Mouse (Mus musculus) forebrain, embryonic 13.5 days (tissue): ENCODE results near the gene Dnah9. TPM values are rescaled to one million over a fixed set of nuclear protein-coding genes. Genes with fewer than 3 reads are reported as not detected.
A peak's percentile ranks its signal among the peaks of the same experiment; 100 is the strongest.

Source experiments
- ATAC-seq: fragments of 200-750 bp; cut with Nextera tagmentation; 2 replicates; pipeline ENCODE4 v1.8.0; 2017
- H3K27ac ChIP-seq: fragments of 300-500 bp; sonication (generic); 2 replicates; pipeline ENCODE4 v1.5.1; 2015; ENCODE audit warnings: inconsistent platforms, mild to moderate bottlenecking, moderate library complexity
- H3K27me3 ChIP-seq: fragments of 300-500 bp; sonication (generic); 2 replicates; pipeline ENCODE4 v1.6.1; 2015; ENCODE audit warnings: mild to moderate bottlenecking, inconsistent platforms
- H3K36me3 ChIP-seq: fragments of 300-500 bp; sonication (generic); 2 replicates; pipeline ENCODE4 v1.6.1; 2015; ENCODE audit warnings: mild to moderate bottlenecking, inconsistent platforms; ENCODE audit not compliant: poor library complexity, severe bottlenecking
- H3K4me1 ChIP-seq: fragments of 300-500 bp; sonication (generic); 2 replicates; pipeline ENCODE4 v1.6.1; 2015; ENCODE audit warnings: inconsistent platforms
- H3K4me2 ChIP-seq: fragments of 300-500 bp; sonication (generic); 2 replicates; pipeline ENCODE4 v1.6.1; 2015; ENCODE audit warnings: inconsistent platforms, mild to moderate bottlenecking, moderate library complexity
- H3K4me3 ChIP-seq: fragments of 300-500 bp; sonication (generic); 2 replicates; pipeline ENCODE4 v1.5.1; 2015; ENCODE audit warnings: mild to moderate bottlenecking, inconsistent platforms
- H3K9ac ChIP-seq: fragments of 300-500 bp; sonication (generic); 2 replicates; pipeline ENCODE4 v1.6.1; 2015; ENCODE audit warnings: mild to moderate bottlenecking, inconsistent platforms
- H3K9me3 ChIP-seq: fragments of 300-500 bp; sonication (generic); replicated peaks from 2 replicates; pipeline ENCODE4 v1.6.1; 2016; ENCODE audit warnings: inconsistent platforms
- WGBS: fragments of 180-500 bp; shearing (Covaris S2); methylation state at CpG from one replicate; pipeline ENCODE4 v1.1.7; 2015; 5-methylcytosine and 5-hydroxymethylcytosine counted together
- polyA plus RNA-seq: library from polyadenylated mRNA; unstranded; fragments of >200 nt; fragmentation: Nextera tagmentation; extraction: Ambion mirVana; gene quantifications from 2 replicates; pipeline ENCODE4 v1.2.1, GENCODE M21; 2015

The Dnah9 gene
- polyA plus RNA-seq, 1 experiment from 2014 or later = 1.0 TPM

DNA sequence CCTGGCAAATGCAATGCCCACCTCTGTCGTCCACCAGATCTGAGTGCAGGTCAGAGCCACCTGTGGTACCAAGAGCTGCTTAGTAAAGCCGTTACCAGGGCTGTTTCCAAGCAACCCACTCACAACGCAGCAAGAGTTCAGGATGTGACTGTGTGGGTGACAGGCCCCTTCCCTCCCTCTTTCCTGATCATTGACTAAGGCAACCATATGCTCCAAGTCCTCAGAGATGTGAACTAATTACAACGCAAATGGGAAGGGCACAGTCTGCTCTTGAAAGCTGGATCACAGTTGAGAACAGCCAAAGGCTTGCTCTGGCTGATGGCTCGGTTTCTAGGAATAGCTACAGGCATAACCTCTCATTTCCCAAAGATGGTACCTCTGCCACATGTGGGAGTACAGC is 95.4 kb downstream of the Dnah9 start:
- Histone ChIP-seq H3K4me3 (no peak overlapping the region), H3K9ac (no peak overlapping the region), H3K4me1 (no peaks in the 10 kb centered on the region), H3K36me3 (no peaks in the 10 kb centered on the region), H3K9me3 (no peaks in the 10 kb centered on the region), H3K27ac (no peak overlapping the region), H3K4me2 (no peak overlapping the region), H3K27me3 (no peaks in the 10 kb centered on the region)
- no peak for ATAC-seq
- 76% methylated on average over 5 of the region's 5 CpGs for WGBS

DNA sequence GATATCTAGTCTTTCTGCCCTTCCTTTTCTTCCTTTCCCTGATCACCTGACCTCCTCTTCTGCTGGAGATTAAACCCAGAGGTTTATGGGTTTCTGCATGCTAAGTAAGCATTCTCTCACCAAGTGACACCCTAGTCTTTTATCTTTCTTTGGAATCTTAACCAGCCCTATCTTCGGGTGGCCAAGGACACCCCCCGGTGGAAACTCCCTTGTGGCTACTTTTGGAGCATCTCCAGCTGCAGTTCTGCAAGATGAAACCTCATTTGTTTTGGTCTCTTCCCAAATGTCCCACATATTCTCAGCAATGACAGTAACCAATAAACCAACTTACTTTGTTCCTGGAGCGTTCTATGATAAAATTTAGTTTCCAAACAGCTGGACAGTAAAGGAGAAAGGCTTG is 109.4 kb downstream of the Dnah9 start:
- Histone ChIP-seq H3K9ac (no peak overlapping the region), H3K4me1 (0 out of 2 replicates have a peak, but pooled peaks cover 10% of the 10 kb centered on the region), H3K27ac (no peak overlapping the region), H3K36me3 (no peaks in the 10 kb centered on the region), H3K9me3 (peaks cover 9% of the 10 kb centered on the region; the same call in 1 of the 2 replicates), H3K4me3 (no peak overlapping the region), H3K27me3 (no peaks in the 10 kb centered on the region), H3K4me2 (no peak overlapping the region)
- ATAC-seq = no peak
- 78% methylated on average over 3 of the region's 3 CpGs for WGBS

DNA sequence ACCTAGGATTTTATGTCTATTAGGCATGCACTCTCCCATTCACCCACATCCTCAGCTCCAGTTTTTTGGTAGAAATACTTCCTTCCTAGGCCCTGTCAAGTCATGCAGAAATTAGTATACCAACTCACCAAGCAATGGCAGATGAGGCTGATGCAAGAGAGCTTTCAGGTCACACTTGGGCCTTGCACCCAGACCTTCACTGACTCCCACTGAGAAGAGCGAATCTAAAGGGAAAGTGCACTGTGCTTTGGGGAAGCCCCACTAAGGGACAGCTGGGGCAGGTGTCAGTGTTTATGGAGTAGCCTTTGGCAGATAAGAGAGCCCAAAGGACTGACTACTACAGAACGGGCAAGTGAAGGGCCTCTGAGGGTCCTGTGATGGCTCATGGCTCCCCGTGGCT is 117.1 kb downstream of the Dnah9 start:
- Histone ChIP-seq H3K36me3 (no peaks in the 10 kb centered on the region), H3K4me2 (no peak overlapping the region), H3K9ac (no peak overlapping the region), H3K27ac (no peak overlapping the region), H3K9me3 (no peaks in the 10 kb centered on the region), H3K4me1 (peaks cover 35% of the 10 kb centered on the region), H3K27me3 (no peaks in the 10 kb centered on the region), H3K4me3 (no peak overlapping the region)
- 88% methylated on average over 3 of the region's 3 CpGs for WGBS
- no peak for ATAC-seq

DNA sequence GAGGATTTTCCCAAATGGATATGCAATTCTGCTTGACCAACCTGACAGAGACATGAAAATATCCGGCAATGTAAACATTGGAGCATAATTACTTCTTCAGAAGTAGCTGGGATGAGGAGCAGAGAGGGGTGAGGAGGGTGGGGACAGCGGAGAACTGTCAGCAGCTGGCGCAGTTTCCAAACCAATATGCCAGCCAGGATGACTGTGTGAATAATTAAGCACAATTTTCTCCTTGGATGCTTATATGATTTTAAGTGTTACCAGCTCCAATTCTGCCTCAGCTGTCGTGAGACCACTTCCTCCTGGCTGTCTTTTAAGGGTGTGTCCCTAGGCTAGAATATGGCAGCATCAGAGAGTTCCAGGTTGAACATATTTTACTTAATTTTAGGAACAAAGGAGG is 119.2 kb downstream of the Dnah9 start:
- Histone ChIP-seq H3K9me3 (no peaks in the 10 kb centered on the region), H3K9ac (no peak overlapping the region), H3K27ac (no peak overlapping the region), H3K4me2 (no peak overlapping the region), H3K4me1 (peaks cover 40% of the 10 kb centered on the region), H3K4me3 (no peak overlapping the region), H3K36me3 (no peaks in the 10 kb centered on the region), H3K27me3 (no peaks in the 10 kb centered on the region)
- 56% methylated on average over 4 of the region's 4 CpGs for WGBS
- 0 out of 2 replicates have a peak, but pooled peaks have one; percentile 9 for ATAC-seq

DNA sequence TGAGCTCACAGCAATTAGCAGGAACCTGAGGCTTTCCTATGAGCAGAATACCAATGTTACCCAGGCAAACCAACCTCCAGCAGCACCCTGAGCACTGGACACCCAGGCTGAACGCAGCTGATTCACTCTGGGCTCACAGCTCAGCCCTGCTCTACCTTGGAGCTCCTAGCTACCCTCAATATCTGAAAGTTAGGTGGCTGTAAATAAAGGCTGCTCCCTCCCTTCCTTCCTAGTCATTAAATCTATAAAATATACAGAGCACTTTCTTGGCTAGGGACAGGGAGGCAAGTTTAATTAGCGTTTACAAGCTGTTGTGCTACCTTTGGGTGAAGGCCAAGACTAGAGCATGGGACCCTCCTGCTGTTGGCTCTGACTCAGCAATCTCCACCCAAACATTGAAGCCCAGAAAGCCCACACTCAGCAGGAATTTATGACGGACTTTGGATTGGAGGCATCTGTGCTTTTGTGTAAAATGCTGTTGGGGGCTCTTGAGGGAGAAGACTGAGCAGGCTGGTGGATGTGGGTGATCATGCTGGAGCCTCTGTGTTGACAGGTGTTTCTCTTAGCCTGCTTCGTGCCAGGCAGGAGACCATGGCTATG is 121.7 kb downstream of the Dnah9 start:
- H3K36me3 ChIP-seq = no peaks in the 10 kb centered on the region
- 43% methylated on average over 4 of the region's 4 CpGs for WGBS
- H3K9me3 ChIP-seq = no peaks in the 10 kb centered on the region
- no peak overlapping the region for H3K4me2 ChIP-seq
- ATAC-seq = peak; percentile 86
- peak overlapping the region; percentile 76 for H3K27ac ChIP-seq
- H3K4me3 ChIP-seq = no peak overlapping the region
- peaks cover 40% of the 10 kb centered on the region for H3K4me1 ChIP-seq
- no peaks in the 10 kb centered on the region for H3K27me3 ChIP-seq
- no peak overlapping the region for H3K9ac ChIP-seq

DNA sequence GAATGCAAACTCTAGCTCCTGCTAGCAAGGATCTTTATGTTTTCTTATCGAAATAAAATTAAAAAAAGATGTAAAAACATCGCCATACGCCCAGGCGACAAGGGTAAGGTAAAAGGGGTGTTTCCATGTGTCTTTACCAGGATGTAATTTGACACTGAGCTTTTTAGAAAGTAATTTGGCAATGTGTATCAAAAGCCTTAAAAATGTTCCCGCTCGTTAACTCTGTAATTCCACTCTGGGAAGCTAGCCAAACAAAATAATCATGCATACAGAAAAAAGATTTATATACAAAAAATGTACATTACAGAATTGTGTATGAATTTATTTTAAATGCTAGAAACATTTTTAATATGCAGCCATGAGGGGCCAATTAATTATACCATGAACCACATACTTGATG is 124.7 kb downstream of the Dnah9 start:
- ATAC-seq = no peak
- Histone ChIP-seq H3K27ac (no peak overlapping the region), H3K36me3 (no peaks in the 10 kb centered on the region), H3K27me3 (no peaks in the 10 kb centered on the region), H3K4me2 (no peak overlapping the region), H3K4me1 (peaks cover 31% of the 10 kb centered on the region), H3K9me3 (no peaks in the 10 kb centered on the region), H3K4me3 (no peak overlapping the region), H3K9ac (no peak overlapping the region)
- 30% methylated on average over 6 of the region's 6 CpGs for WGBS

DNA sequence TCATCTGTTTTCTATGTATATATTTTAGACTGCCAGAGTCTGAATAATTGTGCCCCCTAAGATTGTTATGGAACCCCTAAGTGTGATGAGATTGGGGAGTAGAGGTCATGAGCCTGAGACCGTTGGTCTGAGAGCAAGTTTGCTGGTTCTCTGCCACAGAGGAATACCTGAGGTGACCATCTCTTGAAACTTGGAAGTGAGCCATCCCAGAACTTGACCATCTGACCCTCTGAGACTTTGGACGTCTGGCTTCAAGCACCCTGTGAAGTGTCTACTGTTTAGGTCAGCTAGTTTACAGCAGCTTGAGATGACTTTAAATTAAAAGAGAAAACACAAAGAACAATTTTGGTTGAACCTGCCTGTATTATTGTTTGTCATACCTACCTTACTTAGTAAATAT is 125.8 kb downstream of the Dnah9 start:
- no peak for ATAC-seq
- H3K9me3 ChIP-seq = no peaks in the 10 kb centered on the region
- no peaks in the 10 kb centered on the region for H3K27me3 ChIP-seq
- H3K4me1 ChIP-seq = peaks cover 23% of the 10 kb centered on the region
- H3K4me2 ChIP-seq = no peak overlapping the region
- no peak overlapping the region for H3K27ac ChIP-seq
- WGBS = 78% methylated on average over 2 of the region's 2 CpGs
- no peak overlapping the region for H3K9ac ChIP-seq
- no peaks in the 10 kb centered on the region for H3K36me3 ChIP-seq
- H3K4me3 ChIP-seq = no peak overlapping the region

DNA sequence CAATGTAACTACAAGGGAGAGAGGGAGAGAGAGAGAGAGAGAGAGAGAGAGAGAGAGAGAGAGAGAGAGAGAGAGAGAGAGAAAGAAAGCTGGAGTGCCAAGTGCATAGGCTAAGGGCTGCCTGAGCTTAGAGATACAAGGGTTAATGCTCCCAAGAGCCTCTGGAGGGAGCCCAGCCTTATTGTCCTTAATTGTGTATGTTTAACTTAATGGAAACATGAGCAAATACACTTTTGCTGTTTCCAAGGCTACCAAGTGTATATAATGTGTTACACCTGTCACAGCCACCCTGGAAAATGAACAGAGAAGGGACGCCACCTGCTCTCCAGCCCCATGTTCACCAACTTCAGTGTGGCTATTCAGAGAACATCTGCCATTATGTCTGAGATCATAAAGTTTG is 142.6 kb downstream of the Dnah9 start:
- Histone ChIP-seq H3K9ac (no peak overlapping the region), H3K9me3 (no peaks in the 10 kb centered on the region), H3K4me1 (peaks cover 13% of the 10 kb centered on the region), H3K27me3 (no peaks in the 10 kb centered on the region), H3K4me2 (no peak overlapping the region), H3K27ac (no peak overlapping the region), H3K4me3 (no peak overlapping the region), H3K36me3 (no peaks in the 10 kb centered on the region)
- WGBS = 45% methylated on average over 1 of the region's 1 CpGs
- ATAC-seq = no peak

DNA sequence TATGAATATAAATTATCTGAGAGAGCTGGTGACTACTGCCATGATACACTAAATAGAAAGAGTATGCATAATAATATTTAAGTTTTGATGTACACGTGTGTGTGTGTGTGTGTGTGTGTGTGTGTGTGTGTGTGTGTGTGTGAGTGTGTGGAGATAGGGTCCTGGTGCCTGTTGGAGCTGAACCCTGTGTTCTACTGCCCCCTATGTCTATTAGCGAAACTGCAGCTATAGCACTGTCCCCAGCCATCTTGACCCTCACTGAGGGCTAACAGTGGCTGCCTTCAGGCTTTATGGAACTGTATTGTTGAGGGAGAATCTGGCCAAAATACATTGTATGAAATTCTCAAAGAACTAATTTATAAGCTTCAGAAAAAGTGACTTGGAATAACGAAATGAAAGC is 192.5 kb downstream of the Dnah9 start:
- Histone ChIP-seq H3K4me1 (no peaks in the 10 kb centered on the region), H3K36me3 (no peaks in the 10 kb centered on the region), H3K4me3 (no peak overlapping the region), H3K27me3 (no peaks in the 10 kb centered on the region), H3K9me3 (no peaks in the 10 kb centered on the region), H3K4me2 (no peak overlapping the region), H3K9ac (no peak overlapping the region), H3K27ac (no peak overlapping the region)
- 64% methylated on average over 3 of the region's 3 CpGs for WGBS
- no peak for ATAC-seq

DNA sequence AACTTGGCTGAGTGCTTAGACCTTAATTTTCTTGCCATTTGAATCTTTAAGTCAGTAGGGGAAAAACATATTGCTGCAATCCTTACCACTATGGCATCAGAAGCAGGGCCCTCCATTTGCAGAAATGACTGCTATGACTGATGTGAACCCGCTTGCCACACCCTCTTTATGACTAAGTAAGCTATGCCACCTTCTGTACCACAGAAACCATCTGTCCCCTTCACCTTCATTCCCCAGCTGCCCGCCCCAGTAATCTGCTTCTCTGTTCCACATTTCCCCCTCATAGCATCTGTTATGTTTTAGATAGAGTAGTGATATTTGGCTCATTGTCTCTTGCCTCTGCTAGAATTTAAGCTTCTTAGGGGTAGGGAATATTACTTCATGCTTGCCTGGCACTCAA is 237.6 kb downstream of the Dnah9 start:
- WGBS = 74% methylated on average over 2 of the region's 2 CpGs
- H3K4me3 ChIP-seq = no peak overlapping the region
- no peak overlapping the region for H3K9ac ChIP-seq
- no peaks in the 10 kb centered on the region for H3K27me3 ChIP-seq
- no peaks in the 10 kb centered on the region for H3K9me3 ChIP-seq
- no peak overlapping the region for H3K27ac ChIP-seq
- no peaks in the 10 kb centered on the region for H3K4me1 ChIP-seq
- ATAC-seq = peak; percentile 48; the same call in 1 of the 2 replicates
- no peak overlapping the region for H3K4me2 ChIP-seq
- H3K36me3 ChIP-seq = no peaks in the 10 kb centered on the region

DNA sequence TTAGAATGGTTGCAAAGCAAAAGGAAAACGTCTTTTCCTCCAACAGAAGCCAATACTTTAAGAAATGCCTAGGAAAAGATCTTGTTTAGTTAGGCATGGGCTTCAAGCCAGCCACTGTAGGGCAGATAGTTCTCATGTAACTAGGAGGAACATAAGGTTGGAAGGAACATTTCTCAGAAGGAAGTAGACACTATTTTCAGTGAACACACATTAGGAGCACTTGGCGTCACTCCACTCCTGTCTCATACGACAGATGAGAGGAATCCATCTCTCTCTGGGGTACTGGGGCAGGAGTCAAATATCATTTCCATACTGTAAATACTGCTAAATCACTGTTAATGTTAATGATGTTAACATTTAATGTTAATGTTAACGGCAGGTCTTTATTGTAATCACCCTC is 238.0 kb downstream of the Dnah9 start:
- no peak for ATAC-seq
- Histone ChIP-seq H3K4me3 (no peak overlapping the region), H3K4me2 (no peak overlapping the region), H3K27me3 (no peaks in the 10 kb centered on the region), H3K4me1 (no peaks in the 10 kb centered on the region), H3K9me3 (no peaks in the 10 kb centered on the region), H3K36me3 (no peaks in the 10 kb centered on the region), H3K9ac (no peak overlapping the region), H3K27ac (no peak overlapping the region)
- 76% methylated on average over 4 of the region's 4 CpGs for WGBS

DNA sequence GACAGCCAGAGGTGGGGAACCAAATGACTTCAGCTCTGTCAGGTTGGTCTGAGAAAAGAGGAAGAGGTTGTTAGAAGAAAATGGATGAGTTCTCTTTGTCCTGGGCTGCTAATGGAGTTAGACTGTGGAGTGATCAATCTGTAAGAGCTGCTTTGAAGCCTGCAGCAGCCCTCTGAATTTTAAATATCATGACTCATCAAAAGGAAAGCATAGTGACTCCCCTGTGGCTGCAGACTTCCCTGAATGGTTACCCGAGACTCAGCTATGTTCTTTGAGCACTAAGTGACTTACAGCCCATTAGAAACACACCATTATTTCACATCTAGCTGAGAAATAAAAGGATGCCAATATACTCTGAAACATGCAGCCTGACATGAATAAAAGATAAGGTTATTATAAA is 240.4 kb downstream of the Dnah9 start:
- H3K4me2 ChIP-seq = no peak overlapping the region
- H3K36me3 ChIP-seq = no peaks in the 10 kb centered on the region
- no peak overlapping the region for H3K27ac ChIP-seq
- H3K4me1 ChIP-seq = no peaks in the 10 kb centered on the region
- 25% methylated on average over 1 of the region's 1 CpGs for WGBS
- 0 out of 2 replicates have a peak, but pooled peaks have one; percentile 45 for ATAC-seq
- H3K27me3 ChIP-seq = no peaks in the 10 kb centered on the region
- no peak overlapping the region for H3K4me3 ChIP-seq
- H3K9ac ChIP-seq = no peak overlapping the region
- H3K9me3 ChIP-seq = no peaks in the 10 kb centered on the region

DNA sequence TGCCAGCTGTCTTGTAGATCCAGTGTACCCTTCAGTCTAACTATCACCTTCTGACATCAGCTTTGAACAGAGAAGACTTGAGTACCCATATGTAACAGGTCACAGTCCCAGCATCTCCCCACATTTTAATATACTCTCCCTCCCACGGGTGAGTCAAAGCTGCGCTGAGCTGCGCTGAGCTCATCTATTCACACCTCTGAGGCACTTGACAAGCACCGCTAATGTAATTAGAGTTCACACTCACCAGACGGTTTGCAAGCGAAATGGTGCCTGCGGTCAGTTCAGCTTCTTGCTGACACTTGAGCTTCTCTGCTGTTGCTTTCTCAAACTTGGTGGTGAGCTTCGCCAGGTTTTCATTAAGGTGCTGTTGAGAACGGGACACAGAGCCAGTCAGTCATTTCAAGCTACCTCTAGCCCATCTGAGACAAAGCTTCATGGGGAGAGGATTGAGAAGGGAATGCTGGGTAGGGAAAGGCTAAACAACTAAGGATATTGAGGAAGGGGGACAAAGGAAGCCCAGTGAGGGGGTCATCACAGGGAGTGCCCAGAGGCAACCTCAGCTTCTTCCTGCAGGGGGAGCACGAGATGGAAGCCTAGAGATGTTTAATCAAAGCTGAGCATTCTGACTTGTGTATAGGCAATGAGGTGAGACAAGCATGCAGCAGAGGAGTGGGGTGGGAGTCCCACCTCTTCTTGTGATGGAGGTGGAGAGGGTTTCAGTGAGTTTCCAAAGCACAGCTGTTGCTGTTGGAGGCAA is 249.7 kb downstream of the Dnah9 start:
- no peak overlapping the region for H3K4me2 ChIP-seq
- H3K9me3 ChIP-seq = no peaks in the 10 kb centered on the region
- H3K27ac ChIP-seq = no peak overlapping the region
- H3K4me1 ChIP-seq = no peaks in the 10 kb centered on the region
- no peaks in the 10 kb centered on the region for H3K27me3 ChIP-seq
- H3K9ac ChIP-seq = no peak overlapping the region
- no peaks in the 10 kb centered on the region for H3K36me3 ChIP-seq
- ATAC-seq = no peak
- 63% methylated on average over 10 of the region's 10 CpGs for WGBS
- H3K4me3 ChIP-seq = no peak overlapping the region
